Mouse (Mus musculus): ENCODE results near the gene Zfp768.

DNA sequence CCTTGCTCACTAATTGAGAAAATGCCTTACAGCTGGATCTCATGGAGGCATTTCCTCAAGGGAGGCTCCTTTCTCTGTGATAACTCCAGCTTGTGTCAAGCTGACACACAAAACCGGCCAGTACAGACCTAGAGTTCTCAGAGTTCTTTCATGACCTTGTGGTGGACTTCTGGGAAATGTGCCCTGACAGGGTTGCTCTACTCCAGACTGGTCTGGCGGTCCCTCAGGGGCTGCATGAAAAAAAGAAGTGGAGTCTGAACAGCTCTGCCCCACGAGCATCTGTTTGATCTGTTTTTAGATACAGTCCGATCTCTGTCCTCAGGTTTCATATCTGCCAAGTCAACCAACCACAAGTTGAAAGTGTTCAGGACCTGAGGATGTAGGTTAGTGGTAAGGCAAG, 7.8 kb downstream of the Zfp768 start:
- no peak for TF ChIP-seq CTCF (IDR thresholded peaks at IDR 0.05; ENCODE audit: low read depth)
- TF ChIP-seq EP300 (IDR thresholded peaks at IDR 0.05; ENCODE audit: low read depth) = no peak

Measured in liver, embryonic 14.5 days (tissue).